Mouse (Mus musculus) midbrain, embryonic 11.5 days (tissue): ENCODE measurements around the gene Gm10220. TPM values are rescaled to one million over a fixed set of nuclear protein-coding genes. Genes with fewer than 3 reads are reported as not detected.

Experiments used
- ATAC-seq: fragments of 200-750 bp; cut with Nextera tagmentation; 2 replicates; pipeline ENCODE4 v1.8.0; 2017; ENCODE audit warnings: moderate TSS enrichment, moderate library complexity; ENCODE audit not compliant: low FRiP score
- DNase-seq: peaks from one replicate; pipeline ENCODE4 v3.0.0; 2015; ENCODE audit warnings: low spot score; ENCODE audit errors: missing footprints
- H3K27ac ChIP-seq: fragments of 300-500 bp; sonication (generic); 2 replicates; pipeline ENCODE4 v1.5.1; 2014; ENCODE audit warnings: low read depth, low read length
- H3K27me3 ChIP-seq: fragments of 300-500 bp; sonication (generic); 2 replicates; pipeline ENCODE4 v1.6.1; 2014; ENCODE audit warnings: mild to moderate bottlenecking, low read length, moderate library complexity, mixed read lengths; ENCODE audit not compliant: control insufficient read depth, insufficient read depth
- H3K36me3 ChIP-seq: fragments of 300-500 bp; sonication (generic); 2 replicates; pipeline ENCODE4 v1.6.1; 2014; ENCODE audit warnings: mild to moderate bottlenecking, low read length, moderate library complexity, mixed read lengths; ENCODE audit not compliant: control insufficient read depth, insufficient read depth
- H3K4me1 ChIP-seq: fragments of 300-500 bp; sonication (generic); 2 replicates; pipeline ENCODE4 v1.6.1; 2014; ENCODE audit warnings: low read length; ENCODE audit not compliant: control insufficient read depth, insufficient read depth
- H3K4me2 ChIP-seq: fragments of 300-500 bp; sonication (generic); 2 replicates; pipeline ENCODE4 v1.6.1; 2014; ENCODE audit warnings: mild to moderate bottlenecking, moderate library complexity
- H3K4me3 ChIP-seq: fragments of 300-500 bp; sonication (generic); 2 replicates; pipeline ENCODE4 v1.5.1; 2014; ENCODE audit warnings: low read depth, low read length
- H3K9ac ChIP-seq: fragments of 300-500 bp; sonication (generic); 2 replicates; pipeline ENCODE4 v1.6.1; 2014; ENCODE audit warnings: low read length
- H3K9me3 ChIP-seq: fragments of 300-500 bp; sonication (generic); 2 replicates; pipeline ENCODE4 v1.6.1; 2016; ENCODE audit warnings: low read length; ENCODE audit not compliant: control insufficient read depth
- WGBS: fragments of 180-500 bp; shearing (Covaris S2); extraction: QIAGEN DNeasy Blood & Tissue Kit; methylation state at CpG from one replicate; pipeline ENCODE4 v1.1.7; 2014; 5-methylcytosine and 5-hydroxymethylcytosine counted together
- polyA plus RNA-seq: library from polyadenylated mRNA; unstranded; fragments of >200 nt; fragmentation: Nextera tagmentation; extraction: Ambion mirVana; gene quantifications from 2 replicates; pipeline ENCODE4 v1.2.1, GENCODE M21; 2014

Gm10220 gene
- polyA plus RNA-seq, 1 experiment from 2014 or later = not detected

GRCm38 (mm10) chr5:26070716-26071115, 50.5 kb downstream of the Gm10220 start:
- Histone ChIP-seq H3K4me1 (no peaks in the 10 kb centered on the region), H3K36me3 (no peaks in the 10 kb centered on the region), H3K9ac (no peak overlapping the region), H3K9me3 (no peaks in the 10 kb centered on the region), H3K27ac (no peak overlapping the region), H3K27me3 (no peaks in the 10 kb centered on the region), H3K4me3 (no peak overlapping the region), H3K4me2 (no peak overlapping the region)
- ATAC-seq = no peak
- WGBS = 86% methylated on average over 24 of the region's 24 CpGs
- DNase-seq = no peak

Other genes starting within 250 kb of the Gm10220 start
- 0.06 TPM in 1 of 2 replicates, not detected in the other for gene Gm21663, start 179.0 kb downstream of the Gm10220 start, polyA plus RNA-seq
- gene Gm21671, start 167.0 kb downstream of the Gm10220 start, polyA plus RNA-seq = not detected in 2 replicates
- gene Gm21680, start 148.8 kb downstream of the Gm10220 start, polyA plus RNA-seq = not detected in 2 replicates
- 0.08 TPM in 1 of 2 replicates, not detected in the other for gene Gm21698, start 132.8 kb downstream of the Gm10220 start, polyA plus RNA-seq
- 0.08 TPM in 1 of 2 replicates, not detected in the other for gene Gm1979, start 116.6 kb downstream of the Gm10220 start, polyA plus RNA-seq
- gene Gm5862, start 98.5 kb downstream of the Gm10220 start, polyA plus RNA-seq = not detected in 2 replicates
- 0.11 TPM in 1 of 2 replicates, not detected in the other for gene Speer4a, start 81.9 kb downstream of the Gm10220 start, polyA plus RNA-seq
- not detected in 2 replicates for gene Gm7347, start 62.8 kb downstream of the Gm10220 start, polyA plus RNA-seq
- not detected in 2 replicates for gene Gm10471, start 32.1 kb downstream of the Gm10220 start, polyA plus RNA-seq
- gene 5031410I06Rik, start 16.1 kb downstream of the Gm10220 start, polyA plus RNA-seq = 0.11 TPM in 1 of 2 replicates, not detected in the other
- gene Gm7361, start 136.3 kb upstream of the Gm10220 start, polyA plus RNA-seq = 0.10 TPM in 1 of 2 replicates, not detected in the other